Mouse (Mus musculus) thymus, adult 2 months (tissue): ENCODE measurements around the gene Il13ra2. TPM values are rescaled to one million over a fixed set of nuclear protein-coding genes. Genes with fewer than 3 reads are reported as not detected.
"Not testable (repeated sequence)": the region's sequence is repeated elsewhere in the genome, so short reads cannot be mapped to it uniquely, and the experiment has no call there.

Experiments used
- DNase-seq: peaks from one replicate; pipeline ENCODE4 v3.0.0; 2021
- H3K27ac ChIP-seq: fragments of 200-500 bp; 2 replicates; pipeline ENCODE4 v1.5.1; 2012; ENCODE audit warnings: low read length, control low read depth; ENCODE audit not compliant: control insufficient read depth, insufficient read depth
- H3K27me3 ChIP-seq: fragments of 200-500 bp; 2 replicates; pipeline ENCODE4 v1.6.1; 2012; ENCODE audit warnings: mild to moderate bottlenecking, low read length, moderate library complexity, mixed read lengths; ENCODE audit not compliant: control insufficient read depth, insufficient read depth
- H3K36me3 ChIP-seq: fragments of 200-500 bp; 2 replicates; pipeline ENCODE4 v1.6.1; 2012; ENCODE audit warnings: mild to moderate bottlenecking, low read length, moderate library complexity; ENCODE audit not compliant: control insufficient read depth, insufficient read depth
- H3K4me1 ChIP-seq: fragments of 200-500 bp; replicated peaks from 2 replicates; pipeline ENCODE4 v1.6.1; 2012; ENCODE audit warnings: low read length; ENCODE audit not compliant: control insufficient read depth, insufficient read depth
- H3K4me3 ChIP-seq: fragments of 200-500 bp; 2 replicates; pipeline ENCODE4 v1.5.1; 2012; ENCODE audit warnings: mild to moderate bottlenecking, low read length, control low read depth, moderate library complexity; ENCODE audit not compliant: control insufficient read depth, insufficient read depth
- CTCF ChIP-seq: fragments of 200-500 bp; IDR thresholded peaks from 2 replicates; pipeline ENCODE4 v1.5.1; 2012; ENCODE audit warnings: mild to moderate bottlenecking, control low read depth, low read length, moderate library complexity, borderline replicate concordance; ENCODE audit not compliant: control insufficient read depth, poor library complexity, insufficient read depth; ENCODE audit errors: extremely low read depth
- POLR2A ChIP-seq: fragments of 200-500 bp; IDR thresholded peaks from 2 replicates; pipeline ENCODE4 v1.6.1; 2012; ENCODE audit warnings: mild to moderate bottlenecking, low read length, control low read depth, moderate library complexity; ENCODE audit not compliant: control insufficient read depth, poor library complexity, insufficient read depth; ENCODE audit errors: extremely low read depth
- WGBS: fragments of 180-500 bp; shearing (Covaris S2); methylation state at CpG from one replicate; pipeline ENCODE4 v1.1.7; 2018; 5-methylcytosine and 5-hydroxymethylcytosine counted together
- polyA plus RNA-seq: library from polyadenylated mRNA; depleted of rRNA; stranded (reverse); fragments of >200 nt; gene quantifications from 2 replicates; pipeline ENCODE4 v1.2.3, GENCODE M21; 2012; rRNA removed

Il13ra2 gene
- 0.13 and 0.15 TPM in 2 replicates for polyA plus RNA-seq

DNA sequence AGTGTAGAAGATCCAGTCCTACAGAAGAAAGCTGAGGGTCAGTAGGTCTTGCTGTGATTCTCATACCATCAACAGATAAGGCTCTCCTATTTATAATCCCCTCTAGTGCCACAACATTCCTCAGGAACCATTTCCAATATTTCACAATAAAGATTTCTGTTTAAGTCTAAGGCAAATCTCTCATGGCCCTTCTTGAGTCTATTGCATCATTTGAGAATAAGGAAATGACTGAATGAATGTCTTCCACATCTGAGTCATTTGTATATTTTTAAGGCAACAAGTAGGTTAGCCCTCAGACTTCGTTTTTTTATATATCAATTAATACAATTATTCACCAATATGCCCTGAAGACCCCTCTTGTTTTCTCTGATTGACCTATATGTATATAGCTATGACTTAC lies at the start of gene Il13ra2:
Il13ra2 (minus strand) TSS at position 64 of the 400 bp plus-strand sequence.
- TF ChIP-seq POLR2A (no peak), CTCF (no peak)

GRCm38 (mm10) chrX:147453610-147454009 lies 24.6 kb upstream of the Il13ra2 start, which contains the start of gene Vmn1r239-ps:
Gene Vmn1r239-ps, minus strand, starts transcription at chrX:147453710.
- not testable (repeated sequence) for DNase-seq, H3K27ac ChIP-seq, H3K4me1 ChIP-seq, H3K36me3 ChIP-seq, H3K27me3 ChIP-seq, H3K4me3 ChIP-seq
- WGBS, result 67% methylated on average over 1 of the region's 1 CpGs

More for the DNA sequence above, at the start of gene Il13ra2:
- H3K4me3 ChIP-seq, result no peak within 1 kb of the TSS
- DNase-seq, result no peak
- 41% methylated on average over 1 of the region's 1 CpGs for WGBS
- H3K27ac ChIP-seq, result no peak within 1 kb of the TSS
- no peaks in the 10 kb centered on the region for H3K36me3 ChIP-seq
- no peaks in the 10 kb centered on the region for H3K27me3 ChIP-seq
- H3K4me1 ChIP-seq, result no peaks in the 10 kb centered on the region

GRCm38 (mm10) chrX:147443386-147443785 lies 14.4 kb upstream of the Il13ra2 start:
- Histone ChIP-seq H3K27me3 (no peaks in the 10 kb centered on the region), H3K36me3 (no peaks in the 10 kb centered on the region), H3K4me1 (no peaks in the 10 kb centered on the region), H3K4me3 (no peak overlapping the region), H3K27ac (no peak overlapping the region)
- DNase-seq, result no peak
- TF ChIP-seq POLR2A (no peak), CTCF (no peak)
- 91% methylated on average over 4 of the region's 4 CpGs for WGBS

GRCm38 (mm10) chrX:147435400-147435799 lies 6.4 kb upstream of the Il13ra2 start:
- Histone ChIP-seq H3K27me3 (no peaks in the 10 kb centered on the region), H3K4me3 (no peak overlapping the region), H3K4me1 (no peaks in the 10 kb centered on the region), H3K36me3 (no peaks in the 10 kb centered on the region), H3K27ac (no peak overlapping the region)
- TF ChIP-seq CTCF (no peak), POLR2A (no peak)
- 81% methylated on average over 2 of the region's 2 CpGs for WGBS
- no peak for DNase-seq

- DNase-seq, result no peak
- no peaks in the 10 kb centered on the region for H3K27me3 ChIP-seq
- no peaks in the 10 kb centered on the region for H3K4me1 ChIP-seq
- no peak overlapping the region for H3K4me3 ChIP-seq
- 82% methylated on average over 1 of the region's 1 CpGs for whole genome bisulfite sequencing
- H3K27ac ChIP-seq, result no peak overlapping the region
- no peak for TF ChIP-seq POLR2A
- no peak for TF ChIP-seq CTCF
- H3K36me3 ChIP-seq, result no peaks in the 10 kb centered on the region
Measured at GRCm38 (mm10) chrX:147429753-147430152, 761 bp upstream of the Il13ra2 start.

- TF ChIP-seq CTCF, result no peak
- TF ChIP-seq POLR2A, result no peak
- H3K27me3 ChIP-seq, result no peaks in the 10 kb centered on the region
- WGBS, result 82% methylated on average over 1 of the region's 1 CpGs
- DNase-seq, result no peak
- H3K4me3 ChIP-seq, result no peak overlapping the region
- H3K27ac ChIP-seq, result no peak overlapping the region
- no peaks in the 10 kb centered on the region for H3K36me3 ChIP-seq
- no peaks in the 10 kb centered on the region for H3K4me1 ChIP-seq
Measured at GRCm38 (mm10) chrX:147393446-147393845, 35.5 kb downstream of the Il13ra2 start.

- no peak overlapping the region for H3K4me3 ChIP-seq
- TF ChIP-seq POLR2A, result no peak
- TF ChIP-seq CTCF, result no peak
- DNase-seq, result no peak
- no peaks in the 10 kb centered on the region for H3K27me3 ChIP-seq
- no peaks in the 10 kb centered on the region for H3K4me1 ChIP-seq
- no peaks in the 10 kb centered on the region for H3K36me3 ChIP-seq
- no peak overlapping the region for H3K27ac ChIP-seq
- WGBS, result 87% methylated on average over 2 of the region's 2 CpGs
Measured at GRCm38 (mm10) chrX:147349167-147349566, 79.8 kb downstream of the Il13ra2 start.

Other genes with a start within 250 kb of the Il13ra2 start
- not detected in 2 replicates for gene Vmn1r239-ps, start 24.5 kb upstream of the Il13ra2 start, polyA plus RNA-seq
- gene Lrch2, start 124.9 kb upstream of the Il13ra2 start, polyA plus RNA-seq, result 0.19 and 0.20 TPM in 2 replicates